Mouse (Mus musculus) E14TG2a.4 (cell line): Measurements from ENCODE around the gene Znhit6.

Experiments
- H3K27me3 ChIP-seq: 2 replicates; pipeline ENCODE4 v1.6.1; 2014; ENCODE audit warnings: low read length, control low read depth; ENCODE audit not compliant: insufficient read depth
- H3K36me3 ChIP-seq: 2 replicates; pipeline ENCODE4 v1.6.1; 2014; ENCODE audit warnings: low read length, control low read depth; ENCODE audit not compliant: insufficient read depth
- H3K4me1 ChIP-seq: replicated peaks from 2 replicates; pipeline ENCODE4 v1.6.1; 2014; ENCODE audit warnings: low read depth, low read length, control low read depth
- H3K4me3 ChIP-seq: replicated peaks from 2 replicates; pipeline ENCODE4 v1.5.1; 2014; ENCODE audit warnings: mild to moderate bottlenecking, low read length
- H3K9me3 ChIP-seq: 2 replicates; pipeline ENCODE4 v1.6.1; 2014; ENCODE audit warnings: low read length, control low read depth
- CTCF ChIP-seq: conservative IDR thresholded peaks from 2 replicates; pipeline ENCODE4 v1.5.1; 2014; ENCODE audit warnings: low read length
- NANOG ChIP-seq: IDR thresholded peaks from 2 replicates; pipeline ENCODE4 v1.6.1; 2014; ENCODE audit warnings: borderline replicate concordance, low read length, mixed read lengths
- POU5F1 ChIP-seq: IDR thresholded peaks from 2 replicates; pipeline ENCODE4 v1.6.1; 2014; ENCODE audit warnings: low read length, borderline replicate concordance

The Znhit6 gene

GRCm38 (mm10) chr3:145574468-145574867 lies 1.5 kb upstream of the Znhit6 start:
- Histone ChIP-seq H3K36me3 (peaks cover 25% of the 10 kb centered on the region), H3K4me1 (peaks cover 36% of the 10 kb centered on the region), H3K4me3 (no peak overlapping the region), H3K9me3 (no peaks in the 10 kb centered on the region), H3K27me3 (no peaks in the 10 kb centered on the region)
- no peak for TF ChIP-seq CTCF
- no peak for TF ChIP-seq POU5F1
- TF ChIP-seq NANOG = no peak

- H3K4me3 ChIP-seq = no peak overlapping the region
- H3K9me3 ChIP-seq = no peaks in the 10 kb centered on the region
- H3K4me1 ChIP-seq = peaks cover 36% of the 10 kb centered on the region
- TF ChIP-seq CTCF = no peak
- no peak for TF ChIP-seq POU5F1
- TF ChIP-seq NANOG = no peak
- H3K36me3 ChIP-seq = peaks cover 34% of the 10 kb centered on the region
- H3K27me3 ChIP-seq = no peaks in the 10 kb centered on the region
Measured at GRCm38 (mm10) chr3:145575340-145575739, 665 bp upstream of the Znhit6 start.

GRCm38 (mm10) chr3:145576482-145576822 lies 447 bp downstream of the Znhit6 start:
- Histone ChIP-seq H3K4me3 (peak overlapping the region; percentile 97), H3K36me3 (peaks cover 45% of the 10 kb centered on the region), H3K4me1 (peaks cover 36% of the 10 kb centered on the region), H3K27me3 (no peaks in the 10 kb centered on the region), H3K9me3 (no peaks in the 10 kb centered on the region)
- no peak for TF ChIP-seq NANOG
- TF ChIP-seq CTCF = no peak
- no peak for TF ChIP-seq POU5F1

GRCm38 (mm10) chr3:145576876-145577275 lies 871 bp downstream of the Znhit6 start:
- Histone ChIP-seq H3K9me3 (no peaks in the 10 kb centered on the region), H3K36me3 (peaks cover 49% of the 10 kb centered on the region), H3K4me3 (peak overlapping the region; percentile 97), H3K4me1 (peaks cover 36% of the 10 kb centered on the region), H3K27me3 (no peaks in the 10 kb centered on the region)
- TF ChIP-seq POU5F1 (no peak), NANOG (no peak), CTCF (no peak)

GRCm38 (mm10) chr3:145583043-145583442 lies 7.0 kb downstream of the Znhit6 start:
- no peaks in the 10 kb centered on the region for H3K27me3 ChIP-seq
- H3K9me3 ChIP-seq = peaks cover 9% of the 10 kb centered on the region
- peaks cover 13% of the 10 kb centered on the region for H3K4me1 ChIP-seq
- TF ChIP-seq NANOG (no peak), POU5F1 (no peak), CTCF (no peak)
- no peak overlapping the region for H3K4me3 ChIP-seq
- peaks cover 93% of the 10 kb centered on the region for H3K36me3 ChIP-seq

- H3K4me1 ChIP-seq = peaks cover 10% of the 10 kb centered on the region; the same call in 1 of the 2 replicates
- H3K9me3 ChIP-seq = peaks cover 9% of the 10 kb centered on the region
- H3K36me3 ChIP-seq = peaks cover 87% of the 10 kb centered on the region
- TF ChIP-seq CTCF (no peak), NANOG (no peak), POU5F1 (no peak)
- no peaks in the 10 kb centered on the region for H3K27me3 ChIP-seq
- no peak overlapping the region for H3K4me3 ChIP-seq
Measured at GRCm38 (mm10) chr3:145583522-145584200, 7.7 kb downstream of the Znhit6 start.

GRCm38 (mm10) chr3:145590562-145590961 lies 14.6 kb downstream of the Znhit6 start:
- Histone ChIP-seq H3K36me3 (peaks cover 81% of the 10 kb centered on the region), H3K4me3 (no peak overlapping the region), H3K4me1 (no peaks in the 10 kb centered on the region), H3K9me3 (no peaks in the 10 kb centered on the region), H3K27me3 (no peaks in the 10 kb centered on the region)
- no peak for TF ChIP-seq POU5F1
- TF ChIP-seq NANOG = no peak
- no peak for TF ChIP-seq CTCF

- TF ChIP-seq CTCF (no peak), NANOG (no peak), POU5F1 (no peak)
- Histone ChIP-seq H3K4me3 (no peak overlapping the region), H3K27me3 (no peaks in the 10 kb centered on the region), H3K4me1 (no peaks in the 10 kb centered on the region), H3K9me3 (no peaks in the 10 kb centered on the region), H3K36me3 (peaks cover 72% of the 10 kb centered on the region)
Measured at GRCm38 (mm10) chr3:145591841-145592542, 16.0 kb downstream of the Znhit6 start.

GRCm38 (mm10) chr3:145595354-145595753 lies 19.3 kb downstream of the Znhit6 start:
- Histone ChIP-seq H3K36me3 (peaks cover 84% of the 10 kb centered on the region), H3K4me1 (no peaks in the 10 kb centered on the region; the same call in 1 of the 2 replicates), H3K9me3 (no peaks in the 10 kb centered on the region), H3K27me3 (no peaks in the 10 kb centered on the region), H3K4me3 (no peak overlapping the region)
- TF ChIP-seq NANOG = no peak
- TF ChIP-seq POU5F1 = no peak
- no peak for TF ChIP-seq CTCF
